Mouse (Mus musculus) limb, embryonic 12.5 days (tissue): Measurements from ENCODE around the gene Nrg3. TPM values are rescaled to one million over a fixed set of nuclear protein-coding genes. Genes with fewer than 3 reads are reported as not detected.

Experiments
- ATAC-seq: fragments of 200-750 bp; cut with Nextera tagmentation; 2 replicates; pipeline ENCODE4 v1.8.0; 2017; ENCODE audit warnings: low read depth, moderate TSS enrichment; ENCODE audit not compliant: insufficient number of reproducible peaks, insufficient read depth, low FRiP score, low TSS enrichment
- H3K27ac ChIP-seq: fragments of 300-500 bp; sonication (generic); 2 replicates; pipeline ENCODE4 v1.5.1; 2016; ENCODE audit warnings: mild to moderate bottlenecking, moderate library complexity
- H3K27me3 ChIP-seq: fragments of 300-500 bp; sonication (generic); 2 replicates; pipeline ENCODE4 v1.6.1; 2016; ENCODE audit warnings: mild to moderate bottlenecking, moderate library complexity
- H3K36me3 ChIP-seq: fragments of 300-500 bp; sonication (generic); 2 replicates; pipeline ENCODE4 v1.6.1; 2016; ENCODE audit warnings: mild to moderate bottlenecking, moderate library complexity
- H3K4me1 ChIP-seq: fragments of 300-500 bp; sonication (generic); replicated peaks from 2 replicates; pipeline ENCODE4 v1.6.1; 2016
- H3K4me2 ChIP-seq: fragments of 300-500 bp; sonication (generic); 2 replicates; pipeline ENCODE4 v1.6.1; 2016; ENCODE audit warnings: mild to moderate bottlenecking, moderate library complexity
- H3K4me3 ChIP-seq: fragments of 300-500 bp; sonication (generic); replicated peaks from 2 replicates; pipeline ENCODE4 v1.5.1; 2016; ENCODE audit warnings: mild to moderate bottlenecking
- H3K9ac ChIP-seq: fragments of 300-500 bp; sonication (generic); replicated peaks from 2 replicates; pipeline ENCODE4 v1.6.1; 2016; ENCODE audit warnings: mild to moderate bottlenecking, moderate library complexity
- H3K9me3 ChIP-seq: fragments of 300-500 bp; sonication (generic); 2 replicates; pipeline ENCODE4 v1.6.1; 2016; ENCODE audit warnings: mild to moderate bottlenecking, moderate library complexity
- WGBS: fragments of 180-500 bp; shearing (Covaris S2); methylation state at CpG from one replicate; pipeline ENCODE4 v1.1.7; 2016; 5-methylcytosine and 5-hydroxymethylcytosine counted together
- polyA plus RNA-seq: library from polyadenylated mRNA; unstranded; fragments of >200 nt; fragmentation: Nextera tagmentation; extraction: Ambion mirVana; gene quantifications from 2 replicates; pipeline ENCODE4 v1.2.1, GENCODE M21; 2016

The Nrg3 gene
- polyA plus RNA-seq, 1 experiment from 2014 or later, result 0.14 TPM

- no peak for ATAC-seq
- no peak overlapping the region for H3K9ac ChIP-seq
- no peaks in the 10 kb centered on the region for H3K9me3 ChIP-seq
- no peak overlapping the region for H3K4me3 ChIP-seq
- no peaks in the 10 kb centered on the region for H3K4me1 ChIP-seq
- H3K36me3 ChIP-seq, result no peaks in the 10 kb centered on the region
- 53% methylated on average over 1 of the region's 1 CpGs for WGBS
- H3K4me2 ChIP-seq, result no peak overlapping the region
- no peaks in the 10 kb centered on the region for H3K27me3 ChIP-seq
- no peak overlapping the region for H3K27ac ChIP-seq
Measured at GRCm38 (mm10) chr14:38937481-38937880, 535.4 kb downstream of the Nrg3 start.

GRCm38 (mm10) chr14:38936483-38937054 lies 536.3 kb downstream of the Nrg3 start:
- no peak overlapping the region for H3K27ac ChIP-seq
- WGBS, result 59% methylated on average over 2 of the region's 2 CpGs
- no peak overlapping the region for H3K4me2 ChIP-seq
- no peaks in the 10 kb centered on the region for H3K27me3 ChIP-seq
- ATAC-seq, result no peak
- no peaks in the 10 kb centered on the region for H3K9me3 ChIP-seq
- H3K36me3 ChIP-seq, result no peaks in the 10 kb centered on the region
- H3K4me1 ChIP-seq, result no peaks in the 10 kb centered on the region
- H3K9ac ChIP-seq, result no peak overlapping the region
- no peak overlapping the region for H3K4me3 ChIP-seq

- Histone ChIP-seq H3K36me3 (no peaks in the 10 kb centered on the region), H3K27me3 (no peaks in the 10 kb centered on the region), H3K9ac (no peak overlapping the region), H3K4me1 (no peaks in the 10 kb centered on the region), H3K4me3 (no peak overlapping the region), H3K27ac (no peak overlapping the region), H3K4me2 (no peak overlapping the region), H3K9me3 (no peaks in the 10 kb centered on the region)
- ATAC-seq, result no peak
- WGBS, result 84% methylated on average over 1 of the region's 1 CpGs
Measured at GRCm38 (mm10) chr14:38923652-38924051, 549.2 kb downstream of the Nrg3 start.

DNA sequence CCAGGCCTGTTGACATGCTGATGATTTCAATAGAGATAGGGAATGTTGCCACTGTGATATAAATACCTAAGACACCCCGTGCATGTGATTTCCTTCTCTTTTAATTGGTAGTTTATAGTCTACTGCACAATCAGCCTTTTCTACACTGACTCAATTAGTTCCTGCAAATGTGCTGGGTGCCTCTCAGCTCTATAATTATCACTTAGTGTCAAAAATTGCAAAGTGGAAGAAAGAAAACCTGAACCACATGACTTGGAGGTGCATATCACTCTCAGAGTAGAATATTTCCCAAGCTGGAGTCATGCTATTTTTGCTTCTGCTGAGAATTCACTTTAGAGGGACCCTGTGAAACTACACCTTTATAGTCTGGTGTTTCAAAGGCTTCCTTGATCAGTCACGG lies 552.1 kb downstream of the Nrg3 start:
- H3K27ac ChIP-seq, result no peak overlapping the region
- no peaks in the 10 kb centered on the region for H3K36me3 ChIP-seq
- H3K4me3 ChIP-seq, result no peak overlapping the region
- H3K4me2 ChIP-seq, result no peak overlapping the region
- H3K27me3 ChIP-seq, result no peaks in the 10 kb centered on the region
- no peaks in the 10 kb centered on the region for H3K4me1 ChIP-seq
- H3K9me3 ChIP-seq, result no peaks in the 10 kb centered on the region
- ATAC-seq, result no peak
- H3K9ac ChIP-seq, result no peak overlapping the region
- WGBS, result 84% methylated on average over 2 of the region's 2 CpGs

DNA sequence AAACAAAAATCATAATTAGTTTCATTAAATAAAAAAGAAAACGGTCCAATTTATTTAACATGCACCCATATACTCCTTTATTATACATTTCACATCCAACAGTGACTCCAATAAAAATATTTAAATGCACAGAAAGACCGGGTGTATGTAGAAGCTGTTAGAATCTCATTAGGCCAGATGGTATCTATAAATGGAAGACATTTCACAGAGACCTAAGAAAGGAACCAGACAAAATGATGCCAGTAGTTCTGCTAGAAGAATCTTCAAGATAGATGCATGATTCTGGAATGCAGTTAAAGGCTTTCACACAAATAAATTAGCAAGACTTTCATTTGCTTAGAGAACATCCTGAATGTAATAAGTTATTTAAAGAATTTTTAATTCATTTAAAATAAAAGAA lies 602.3 kb downstream of the Nrg3 start:
- H3K36me3 ChIP-seq, result no peaks in the 10 kb centered on the region
- no peaks in the 10 kb centered on the region for H3K4me1 ChIP-seq
- H3K4me3 ChIP-seq, result no peak overlapping the region
- H3K9ac ChIP-seq, result no peak overlapping the region
- H3K4me2 ChIP-seq, result no peak overlapping the region
- 53% methylated on average over 2 of the region's 2 CpGs for WGBS
- no peak overlapping the region for H3K27ac ChIP-seq
- H3K27me3 ChIP-seq, result no peaks in the 10 kb centered on the region
- no peaks in the 10 kb centered on the region for H3K9me3 ChIP-seq
- no peak for ATAC-seq

- no peak for ATAC-seq
- no peaks in the 10 kb centered on the region for H3K36me3 ChIP-seq
- no peak overlapping the region for H3K4me2 ChIP-seq
- H3K9me3 ChIP-seq, result no peaks in the 10 kb centered on the region
- no peaks in the 10 kb centered on the region for H3K27me3 ChIP-seq
- 93% methylated on average over 1 of the region's 1 CpGs for WGBS
- no peak overlapping the region for H3K4me3 ChIP-seq
- no peaks in the 10 kb centered on the region for H3K4me1 ChIP-seq
- no peak overlapping the region for H3K27ac ChIP-seq
- H3K9ac ChIP-seq, result no peak overlapping the region
Measured at GRCm38 (mm10) chr14:38847566-38847965, 625.3 kb downstream of the Nrg3 start.

DNA sequence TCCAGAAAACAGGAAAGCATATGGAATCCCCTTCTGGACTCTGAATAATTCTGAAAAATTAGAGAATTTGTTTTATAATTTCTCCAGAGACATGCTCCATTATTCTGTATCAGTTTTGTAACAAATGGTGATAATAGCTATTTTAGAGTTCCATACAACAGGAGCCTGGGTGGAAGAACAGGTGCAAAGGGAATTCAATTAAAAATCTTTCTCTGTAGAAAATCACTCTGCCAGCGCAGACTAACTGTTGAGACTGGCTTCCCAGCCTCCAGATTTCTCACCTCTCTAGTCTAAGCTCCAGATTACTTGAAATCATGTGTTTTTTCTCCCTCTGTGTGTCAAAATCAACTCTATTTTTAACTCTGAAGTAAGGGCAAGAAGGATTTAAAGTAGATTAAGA lies 625.8 kb downstream of the Nrg3 start:
- Histone ChIP-seq H3K9me3 (no peaks in the 10 kb centered on the region), H3K36me3 (no peaks in the 10 kb centered on the region), H3K4me2 (no peak overlapping the region), H3K4me1 (no peaks in the 10 kb centered on the region), H3K27ac (no peak overlapping the region), H3K9ac (no peak overlapping the region), H3K27me3 (no peaks in the 10 kb centered on the region), H3K4me3 (no peak overlapping the region)
- 93% methylated on average over 1 of the region's 1 CpGs for WGBS
- ATAC-seq, result no peak

DNA sequence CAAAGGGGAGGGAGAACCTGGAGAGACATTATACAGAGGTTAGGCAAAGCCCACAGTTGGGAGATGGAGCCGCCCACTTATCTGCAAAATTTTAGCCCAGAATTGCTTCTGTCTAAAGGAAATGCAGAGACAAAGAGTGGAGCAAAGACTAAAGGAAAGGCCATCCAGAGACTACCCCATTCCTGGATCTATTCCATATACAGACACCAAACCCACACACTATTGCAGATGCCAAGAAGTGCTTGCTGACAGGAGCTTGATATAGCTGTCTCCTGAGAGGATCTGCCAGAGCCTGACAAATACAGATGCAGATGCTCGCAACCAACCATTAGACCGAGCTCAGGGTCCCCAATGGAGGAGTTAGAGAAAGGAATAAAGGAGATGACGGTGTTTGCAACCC lies 637.9 kb downstream of the Nrg3 start:
- no peaks in the 10 kb centered on the region for H3K27me3 ChIP-seq
- WGBS, result 85% methylated on average over 4 of the region's 4 CpGs
- no peaks in the 10 kb centered on the region for H3K9me3 ChIP-seq
- H3K9ac ChIP-seq, result no peak overlapping the region
- ATAC-seq, result no peak
- no peaks in the 10 kb centered on the region for H3K36me3 ChIP-seq
- H3K27ac ChIP-seq, result no peak overlapping the region
- no peak overlapping the region for H3K4me3 ChIP-seq
- H3K4me2 ChIP-seq, result no peak overlapping the region
- H3K4me1 ChIP-seq, result no peaks in the 10 kb centered on the region

DNA sequence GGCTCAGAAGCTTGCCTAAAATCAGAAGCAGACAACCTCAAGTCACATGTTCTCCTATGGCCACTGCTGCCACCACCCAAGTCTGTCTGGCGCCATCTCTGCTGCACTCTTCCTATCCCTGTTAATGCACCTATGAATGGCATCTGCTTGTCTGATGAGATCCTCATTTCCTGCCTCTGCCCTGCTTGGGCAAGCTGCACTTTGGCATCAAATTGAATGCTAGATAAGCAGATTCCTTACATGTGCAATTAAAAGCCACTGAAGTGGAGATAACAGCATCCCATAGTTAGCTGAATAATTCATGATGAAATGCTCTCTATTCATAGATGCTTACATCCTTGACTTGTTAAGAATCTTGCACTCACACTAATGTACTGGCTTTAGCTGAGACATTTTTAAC lies 648.0 kb downstream of the Nrg3 start:
- 90% methylated on average over 1 of the region's 1 CpGs for WGBS

DNA sequence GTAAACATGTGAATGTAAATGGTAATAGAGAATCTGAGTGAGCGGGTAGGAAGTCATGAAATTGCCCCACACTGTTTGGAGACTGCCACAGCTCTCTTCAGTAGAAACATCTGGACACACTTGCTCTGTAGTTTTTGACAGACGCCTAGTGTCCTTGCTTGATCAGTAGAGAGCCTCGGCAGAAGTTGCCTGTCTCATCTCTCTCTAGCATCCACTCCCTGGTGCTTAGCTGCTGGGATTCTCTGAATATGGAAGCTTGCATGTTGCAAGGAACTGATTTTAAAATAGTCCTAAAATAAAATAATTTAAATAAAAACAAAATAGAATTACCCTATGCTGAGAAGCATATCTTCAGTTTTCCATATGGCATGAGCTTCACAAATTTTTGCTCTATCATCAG lies 675.9 kb downstream of the Nrg3 start:
- 82% methylated on average over 3 of the region's 3 CpGs for WGBS
- no peak overlapping the region for H3K4me3 ChIP-seq
- H3K36me3 ChIP-seq, result no peaks in the 10 kb centered on the region
- H3K9me3 ChIP-seq, result no peaks in the 10 kb centered on the region
- no peak for ATAC-seq
- no peak overlapping the region for H3K9ac ChIP-seq
- H3K4me1 ChIP-seq, result no peaks in the 10 kb centered on the region
- no peak overlapping the region for H3K27ac ChIP-seq
- no peak overlapping the region for H3K4me2 ChIP-seq
- H3K27me3 ChIP-seq, result no peaks in the 10 kb centered on the region

More for the DNA sequence above, 648.0 kb downstream of the Nrg3 start:
- H3K27ac ChIP-seq, result no peak overlapping the region
- H3K9me3 ChIP-seq, result no peaks in the 10 kb centered on the region
- no peaks in the 10 kb centered on the region for H3K4me1 ChIP-seq
- ATAC-seq, result no peak
- no peak overlapping the region for H3K4me3 ChIP-seq
- H3K36me3 ChIP-seq, result no peaks in the 10 kb centered on the region
- no peaks in the 10 kb centered on the region for H3K27me3 ChIP-seq
- no peak overlapping the region for H3K4me2 ChIP-seq
- H3K9ac ChIP-seq, result no peak overlapping the region

- no peaks in the 10 kb centered on the region for H3K27me3 ChIP-seq
- no peak overlapping the region for H3K4me3 ChIP-seq
- no peak for ATAC-seq
- no peak overlapping the region for H3K4me2 ChIP-seq
- H3K4me1 ChIP-seq, result no peaks in the 10 kb centered on the region
- WGBS, result 83% methylated on average over 5 of the region's 5 CpGs
- H3K36me3 ChIP-seq, result no peaks in the 10 kb centered on the region
- H3K9ac ChIP-seq, result no peak overlapping the region
- no peak overlapping the region for H3K27ac ChIP-seq
- H3K9me3 ChIP-seq, result no peaks in the 10 kb centered on the region
Measured at GRCm38 (mm10) chr14:38775291-38776116, 697.4 kb downstream of the Nrg3 start.

- H3K27ac ChIP-seq, result no peak overlapping the region
- no peak overlapping the region for H3K9ac ChIP-seq
- H3K9me3 ChIP-seq, result no peaks in the 10 kb centered on the region
- H3K36me3 ChIP-seq, result no peaks in the 10 kb centered on the region
- no peaks in the 10 kb centered on the region for H3K27me3 ChIP-seq
- 69% methylated on average over 1 of the region's 1 CpGs for WGBS
- no peak for ATAC-seq
- no peak overlapping the region for H3K4me3 ChIP-seq
- H3K4me2 ChIP-seq, result no peak overlapping the region
- no peaks in the 10 kb centered on the region for H3K4me1 ChIP-seq
Measured at GRCm38 (mm10) chr14:38774811-38775210, 698.1 kb downstream of the Nrg3 start.
